Mouse (Mus musculus) heart, postnatal 0 days (tissue): ENCODE measurements around the gene Gpatch11.

Experiments used
- CTCF ChIP-seq: IDR thresholded peaks from 2 replicates; pipeline ENCODE4 v1.5.1; 2016; ENCODE audit warnings: antibody characterized with exemption, control low read depth, low read depth
- EP300 ChIP-seq: IDR thresholded peaks from 2 replicates; pipeline ENCODE4 v1.6.1; 2016; ENCODE audit warnings: antibody characterized with exemption, low read depth

- TF ChIP-seq CTCF (no peak), EP300 (no peak)
Measured at GRCm38 (mm10) chr17:78836056-78836455, 689 bp downstream of the Gpatch11 start.
